Mouse (Mus musculus) ES-E14 (cell line): ENCODE data around the gene Sec63. TPM values are rescaled to one million over a fixed set of nuclear protein-coding genes. Genes with fewer than 3 reads are reported as not detected.
A peak's percentile ranks its signal among the peaks of the same experiment; 100 is the strongest.

Source experiments
- DNase-seq: peaks from one replicate; pipeline ENCODE4 v3.0.0-alpha.2; 2013; ENCODE audit warnings: low read depth, low spot score
- H3K27ac ChIP-seq: 2 replicates; pipeline ENCODE4 v1.5.1; 2012; ENCODE audit warnings: low read depth, mild to moderate bottlenecking, low read length, moderate library complexity, mixed read lengths; ENCODE audit not compliant: poor library complexity, insufficient read depth, severe bottlenecking
- H3K36me3 ChIP-seq: 2 replicates; pipeline ENCODE4 v1.6.1; 2012; ENCODE audit warnings: mild to moderate bottlenecking, low read length, moderate library complexity, mixed read lengths; ENCODE audit not compliant: control insufficient read depth, poor library complexity, insufficient read depth, severe bottlenecking
- H3K4me1 ChIP-seq, 2 experiments: fragments of 150-350 bp in 1 of 2; sonication (generic) in 1 of 2; 2 replicates each; pipeline ENCODE4 v1.6.1; 2012; ENCODE audit warnings: low read length in 2 of 2, mild to moderate bottlenecking in 1 of 2, mixed read lengths in 1 of 2; ENCODE audit not compliant: control insufficient read depth in 2 of 2, insufficient read depth in 2 of 2, poor library complexity in 1 of 2
- H3K4me3 ChIP-seq, 2 experiments: fragments of 150-350 bp in 1 of 2; sonication (generic) in 1 of 2; 2 replicates each; pipeline ENCODE4 v1.5.1; 2012; ENCODE audit warnings: low read length in 2 of 2, low read depth in 1 of 2, mild to moderate bottlenecking in 1 of 2, mixed read lengths in 1 of 2; ENCODE audit not compliant: insufficient read depth in 1 of 2, poor library complexity in 1 of 2, severe bottlenecking in 1 of 2
- H3K9ac ChIP-seq: 2 replicates; pipeline ENCODE4 v1.6.1; 2012; ENCODE audit warnings: low read depth, mild to moderate bottlenecking, low read length, mixed read lengths; ENCODE audit not compliant: poor library complexity, insufficient read depth, severe bottlenecking
- H3K9me3 ChIP-seq: fragments of 150-350 bp; sonication (generic); 2 replicates; pipeline ENCODE4 v1.6.1; 2012; ENCODE audit warnings: low read depth, mild to moderate bottlenecking, low read length; ENCODE audit not compliant: control insufficient read depth, insufficient read depth
- CHD2 ChIP-seq: IDR thresholded peaks from 2 replicates; pipeline ENCODE4 v1.6.1; 2014; ENCODE audit warnings: mild to moderate bottlenecking, low read depth, low read length, inconsistent platforms
- HCFC1 ChIP-seq: IDR thresholded peaks from 2 replicates; pipeline ENCODE4 v1.6.1; 2012; ENCODE audit warnings: low read length, inconsistent platforms, borderline replicate concordance; ENCODE audit not compliant: insufficient read depth
- MAFK ChIP-seq: IDR thresholded peaks from 2 replicates; pipeline ENCODE4 v1.6.1; 2014; ENCODE audit warnings: mild to moderate bottlenecking, low read depth, low read length, inconsistent platforms; ENCODE audit not compliant: insufficient read depth
- ZC3H11A ChIP-seq: IDR thresholded peaks from 2 replicates; pipeline ENCODE4 v1.6.1; 2012; ENCODE audit warnings: low read depth, mild to moderate bottlenecking, inconsistent platforms, low read length, borderline replicate concordance
- ZNF384 ChIP-seq: IDR thresholded peaks from 2 replicates; pipeline ENCODE4 v1.6.1; 2012; ENCODE audit warnings: low read depth, low read length, inconsistent platforms
- in situ Hi-C, 2 experiments: fragments of 600-800 bp; cut with MboI; formaldehyde crosslinking; loops; one replicate each; pipeline ENCODE4 v1.15.1; 2025; ENCODE audit warnings: low sequenced_read_pairs in 2 of 2, inconsistent platforms in 1 of 2; ENCODE audit not compliant: unreplicated experiment in 2 of 2
- total RNA-seq: library from RNA; depleted of rRNA; stranded (reverse); fragments of 300-350 nt; gene quantifications from 2 replicates; pipeline ENCODE4 v1.2.3, GENCODE M21; 2012

Gene Sec63
- total RNA-seq, 1 experiment: 44.2 TPM

DNA sequence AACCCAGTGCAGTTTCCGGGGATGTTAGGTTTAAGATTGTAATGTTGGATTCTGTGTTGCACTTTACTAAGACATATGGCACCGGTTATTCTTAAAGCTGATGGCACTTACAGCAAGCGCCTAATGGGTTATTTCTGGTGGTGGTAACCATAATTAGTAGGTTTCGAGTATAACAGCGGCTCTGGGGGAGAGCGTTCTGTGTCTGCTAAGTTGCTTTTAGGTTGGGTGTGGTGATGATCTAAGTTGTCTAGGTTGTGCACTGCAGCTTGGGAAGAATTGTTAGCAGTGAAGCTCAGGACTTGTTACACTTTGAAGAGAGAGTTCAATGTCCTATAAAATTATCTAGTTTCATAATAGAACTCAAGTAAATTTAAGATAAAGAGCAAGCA lies 1.4 kb downstream of the Sec63 start:
- Histone ChIP-seq H3K36me3 (peaks cover 2% of the 10 kb centered on the region; the same call in 1 of the 2 replicates), H3K4me3 (peak overlapping the region; percentile 87 to 91), H3K4me1 (peaks cover 0 to 3% of the 10 kb centered on the region in 2 experiments; a peak in 1 of 4 replicates), H3K9ac (peak overlapping the region; percentile 92), H3K9me3 (no peaks in the 10 kb centered on the region), H3K27ac (no peak overlapping the region)
- no peak for TF ChIP-seq CHD2
- no peak for TF ChIP-seq MAFK
- no peak for TF ChIP-seq ZC3H11A
- no peak for TF ChIP-seq ZNF384
- TF ChIP-seq HCFC1: no peak
- DNase-seq: no peak
- in situ Hi-C loops: no loop called here

DNA sequence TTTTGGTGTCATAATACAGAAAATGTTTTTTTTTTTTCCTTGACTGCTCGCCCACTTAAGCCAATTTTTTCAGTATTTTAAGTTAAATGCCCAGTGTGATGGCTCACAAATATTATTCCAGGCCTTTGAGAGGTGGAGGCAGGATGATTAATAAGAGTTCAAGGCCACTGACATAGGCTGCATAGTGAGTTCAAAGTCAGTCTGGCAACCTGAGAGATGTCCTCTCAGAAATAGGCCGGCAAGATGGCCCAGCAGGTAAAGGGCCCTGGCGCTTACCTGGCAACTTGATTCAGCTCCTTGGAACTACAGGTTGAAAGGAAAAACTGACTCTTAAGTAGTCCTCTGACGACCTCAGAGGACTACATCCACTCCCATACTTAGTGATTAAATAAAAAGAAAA lies 1.9 kb downstream of the Sec63 start:
- in situ Hi-C loops: no loop called here
- TF ChIP-seq ZC3H11A (no peak), ZNF384 (no peak), MAFK (no peak), CHD2 (no peak), HCFC1 (no peak)
- no peak overlapping the region for H3K27ac ChIP-seq
- H3K36me3 ChIP-seq: peaks cover 2% of the 10 kb centered on the region; the same call in 1 of the 2 replicates
- no peak for DNase-seq
- peaks cover 0 to 3% of the 10 kb centered on the region in 2 experiments; a peak in 1 of 4 replicates for H3K4me1 ChIP-seq
- H3K4me3 ChIP-seq: peak overlapping the region in 1 of 2 experiments; percentile 23; a peak in 1 of 4 replicates
- H3K9me3 ChIP-seq: no peaks in the 10 kb centered on the region
- no peak overlapping the region for H3K9ac ChIP-seq

DNA sequence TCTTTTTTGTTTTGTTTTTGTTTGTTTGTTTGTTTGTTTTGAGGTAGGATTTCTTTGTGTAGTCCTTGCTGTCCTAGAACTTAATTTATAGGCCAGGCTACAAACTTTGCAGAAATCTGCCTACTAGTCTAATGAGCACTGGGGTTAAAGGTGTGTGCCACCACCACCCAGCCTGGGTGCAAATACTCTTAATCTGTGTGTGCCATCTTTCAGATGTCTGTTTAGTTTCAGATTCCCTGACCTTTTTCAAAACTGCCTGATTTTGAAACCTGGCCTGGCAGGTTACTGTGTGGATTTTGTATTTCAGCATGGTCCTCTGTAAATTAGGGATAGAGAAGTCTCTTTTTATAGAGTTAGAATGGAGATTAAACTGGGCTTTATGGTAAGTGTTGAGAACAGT lies 4.0 kb downstream of the Sec63 start:
- H3K27ac ChIP-seq: no peak overlapping the region
- H3K4me1 ChIP-seq: peaks cover 0 to 3% of the 10 kb centered on the region in 2 experiments; a peak in 1 of 4 replicates
- H3K9ac ChIP-seq: no peak overlapping the region
- DNase-seq: no peak
- H3K4me3 ChIP-seq: no peak overlapping the region
- H3K9me3 ChIP-seq: no peaks in the 10 kb centered on the region
- no peak for TF ChIP-seq MAFK
- no peak for TF ChIP-seq ZC3H11A
- no peak for TF ChIP-seq CHD2
- TF ChIP-seq HCFC1: no peak
- TF ChIP-seq ZNF384: no peak
- in situ Hi-C loops: no loop called here
- peaks cover 2% of the 10 kb centered on the region; the same call in 1 of the 2 replicates for H3K36me3 ChIP-seq

DNA sequence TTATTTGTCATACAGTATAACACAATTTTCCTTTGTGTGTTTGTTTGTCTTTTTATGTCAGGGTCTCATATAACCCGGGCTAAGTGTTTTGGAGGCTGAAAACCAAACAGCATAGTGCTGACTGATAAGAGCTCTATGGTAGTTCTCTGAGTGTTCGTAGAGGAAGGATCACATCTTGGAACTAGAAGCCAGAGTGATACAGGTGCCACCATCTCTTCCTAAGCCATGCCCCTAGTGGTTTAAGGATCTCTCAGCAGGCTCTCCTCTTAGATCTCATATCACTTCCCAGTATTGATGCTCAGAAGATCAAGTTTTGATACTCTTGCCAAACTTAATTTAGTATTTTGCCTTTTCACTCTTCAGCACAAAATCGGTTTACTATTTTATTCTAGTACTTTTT lies 14.2 kb downstream of the Sec63 start:
- no peak for TF ChIP-seq CHD2
- no peak for TF ChIP-seq HCFC1
- no peak for TF ChIP-seq ZC3H11A
- no peak for TF ChIP-seq MAFK
- TF ChIP-seq ZNF384: no peak

More for the DNA sequence above, 14.2 kb downstream of the Sec63 start:
- H3K9me3 ChIP-seq: no peaks in the 10 kb centered on the region
- no peak for DNase-seq
- H3K36me3 ChIP-seq: no peaks in the 10 kb centered on the region
- in situ Hi-C loops: no loop called here
- no peak overlapping the region for H3K4me3 ChIP-seq
- H3K27ac ChIP-seq: no peak overlapping the region
- no peaks in the 10 kb centered on the region for H3K4me1 ChIP-seq
- no peak overlapping the region for H3K9ac ChIP-seq
